Mouse (Mus musculus) G1E (cell line): ENCODE results near the gene Clec12b.

Experiments
- CTCF ChIP-seq: IDR thresholded peaks from 2 replicates; pipeline ENCODE4 v1.5.1; 2012; ENCODE audit warnings: low read depth, low read length, inconsistent platforms, mixed read lengths
- GATA1 ChIP-seq: IDR thresholded peaks from 2 replicates; pipeline ENCODE4 v1.6.1; 2012; ENCODE audit warnings: borderline replicate concordance, low read length, inconsistent platforms, mixed read lengths
- GATA2 ChIP-seq: IDR thresholded peaks from 2 replicates; pipeline ENCODE4 v1.6.1; 2012; ENCODE audit warnings: low read depth, low read length, inconsistent platforms, borderline replicate concordance
- POLR2AphosphoS5 ChIP-seq: IDR thresholded peaks from 2 replicates; pipeline ENCODE4 v1.6.1; 2012; ENCODE audit warnings: low read depth, low read length, inconsistent platforms; ENCODE audit not compliant: insufficient replicate concordance
- TAL1 ChIP-seq: conservative IDR thresholded peaks from 2 replicates; pipeline ENCODE4 v1.6.1; 2012; ENCODE audit warnings: low read depth, low read length, inconsistent platforms, mixed read lengths

- TF ChIP-seq CTCF (no peak), GATA1 (no peak), TAL1 (no peak), POLR2AphosphoS5 (no peak), GATA2 (no peak)
These were observed 59.0 kb downstream of the Clec12b start for GRCm38 (mm10) chr6:129326568-129327150.
